Mouse (Mus musculus) forebrain, embryonic 12.5 days (tissue): ENCODE data around the gene Hpd. TPM values are rescaled to one million over a fixed set of nuclear protein-coding genes. Genes with fewer than 3 reads are reported as not detected.
"Not testable (repeated sequence)": the region's sequence is repeated elsewhere in the genome, so short reads cannot be mapped to it uniquely, and the experiment has no call there.

ENCODE experiments used
- ATAC-seq: fragments of 200-750 bp; cut with Nextera tagmentation; 2 replicates; pipeline ENCODE4 v1.8.0; 2017; ENCODE audit warnings: moderate TSS enrichment; ENCODE audit not compliant: low FRiP score
- H3K27ac ChIP-seq: fragments of 300-500 bp; sonication (generic); 2 replicates; pipeline ENCODE4 v1.5.1; 2016; ENCODE audit warnings: mild to moderate bottlenecking
- H3K27me3 ChIP-seq: fragments of 300-500 bp; sonication (generic); 2 replicates; pipeline ENCODE4 v1.6.1; 2016; ENCODE audit warnings: mild to moderate bottlenecking
- H3K36me3 ChIP-seq: fragments of 300-500 bp; sonication (generic); replicated peaks from 2 replicates; pipeline ENCODE4 v1.6.1; 2016; ENCODE audit warnings: mild to moderate bottlenecking
- H3K4me1 ChIP-seq: fragments of 300-500 bp; sonication (generic); 2 replicates; pipeline ENCODE4 v1.6.1; 2016
- H3K4me2 ChIP-seq: fragments of 300-500 bp; sonication (generic); 2 replicates; pipeline ENCODE4 v1.6.1; 2016; ENCODE audit warnings: mild to moderate bottlenecking, moderate library complexity
- H3K4me3 ChIP-seq: fragments of 300-500 bp; sonication (generic); replicated peaks from 2 replicates; pipeline ENCODE4 v1.5.1; 2016; ENCODE audit warnings: mild to moderate bottlenecking
- H3K9ac ChIP-seq: fragments of 300-500 bp; sonication (generic); 2 replicates; pipeline ENCODE4 v1.6.1; 2016; ENCODE audit warnings: mild to moderate bottlenecking
- H3K9me3 ChIP-seq: fragments of 300-500 bp; sonication (generic); 2 replicates; pipeline ENCODE4 v1.6.1; 2016
- WGBS: fragments of 180-500 bp; shearing (Covaris S2); methylation state at CpG from one replicate; pipeline ENCODE4 v1.1.7; 2016; 5-methylcytosine and 5-hydroxymethylcytosine counted together
- polyA plus RNA-seq: library from polyadenylated mRNA; unstranded; fragments of >200 nt; fragmentation: Nextera tagmentation; extraction: Ambion mirVana; gene quantifications from 2 replicates; pipeline ENCODE4 v1.2.1, GENCODE M21; 2016

Hpd gene
- polyA plus RNA-seq, 1 experiment from 2014 or later, result not detected

DNA sequence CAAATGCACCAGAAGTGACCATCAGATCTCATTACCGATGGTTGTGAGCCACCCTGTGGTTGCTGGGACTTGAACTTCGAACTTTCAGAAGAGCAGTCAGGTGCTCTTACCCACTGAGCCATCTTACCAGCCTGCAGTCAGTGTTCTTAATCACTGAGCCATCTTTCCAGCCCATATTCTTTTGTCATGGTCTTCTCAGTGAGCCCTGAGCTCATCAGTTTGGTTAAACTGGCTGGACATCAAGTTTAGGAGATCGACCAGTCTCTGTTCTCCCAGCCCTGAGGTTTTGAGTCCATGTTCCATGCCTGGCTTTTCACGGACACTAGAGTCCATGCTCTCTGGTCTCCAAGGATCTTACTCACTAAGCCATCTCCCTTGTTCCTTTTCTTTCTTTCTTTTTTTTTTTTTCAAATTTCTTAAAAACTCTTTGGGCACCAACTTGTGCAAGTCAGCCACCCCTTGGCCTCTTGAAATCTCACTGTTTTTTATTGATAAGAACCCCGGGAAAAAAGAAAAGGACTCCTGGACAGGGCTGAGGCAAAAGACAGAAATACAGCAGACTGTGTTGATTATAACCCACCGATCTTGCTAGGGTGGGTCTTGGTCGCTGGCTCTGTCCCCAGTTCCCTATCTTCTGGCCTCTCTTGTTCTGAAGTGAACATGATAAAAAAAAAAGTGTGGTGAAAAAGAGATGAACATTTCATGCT lies 18.4 kb upstream of the Hpd start:
- ATAC-seq, H3K27me3 ChIP-seq, H3K36me3 ChIP-seq, H3K27ac ChIP-seq, H3K9me3 ChIP-seq, H3K4me2 ChIP-seq, H3K4me1 ChIP-seq, H3K9ac ChIP-seq, H3K4me3 ChIP-seq: not testable (repeated sequence)
- 83% methylated on average over 6 of the region's 7 CpGs for WGBS

DNA sequence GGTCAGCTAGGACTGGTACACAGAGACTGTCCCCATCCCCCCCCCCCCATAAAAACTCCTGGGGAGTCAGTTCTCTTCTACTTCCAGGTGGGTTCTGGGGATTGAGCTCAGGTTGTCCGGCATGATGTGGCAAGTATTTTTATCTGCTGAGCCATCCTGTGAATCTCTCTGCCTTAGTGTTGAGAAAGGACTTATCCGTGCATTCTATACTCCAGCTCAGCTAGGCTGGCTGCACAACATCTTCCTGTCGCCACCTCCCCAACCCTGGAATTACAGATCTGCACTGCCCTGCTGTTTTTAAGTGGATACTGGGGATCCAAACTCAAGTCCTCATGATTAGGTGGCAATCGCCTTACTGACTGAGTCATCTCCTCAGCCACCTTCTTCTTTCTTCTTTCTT lies 16.0 kb upstream of the Hpd start:
- Histone ChIP-seq H3K9me3 (no peaks in the 10 kb centered on the region), H3K36me3 (no peaks in the 10 kb centered on the region), H3K4me1 (no peaks in the 10 kb centered on the region), H3K27me3 (no peaks in the 10 kb centered on the region), H3K4me3 (no peak overlapping the region), H3K27ac (no peak overlapping the region), H3K4me2 (no peak overlapping the region), H3K9ac (no peak overlapping the region)
- no peak for ATAC-seq
- WGBS, result 85% methylated on average over 4 of the region's 4 CpGs

DNA sequence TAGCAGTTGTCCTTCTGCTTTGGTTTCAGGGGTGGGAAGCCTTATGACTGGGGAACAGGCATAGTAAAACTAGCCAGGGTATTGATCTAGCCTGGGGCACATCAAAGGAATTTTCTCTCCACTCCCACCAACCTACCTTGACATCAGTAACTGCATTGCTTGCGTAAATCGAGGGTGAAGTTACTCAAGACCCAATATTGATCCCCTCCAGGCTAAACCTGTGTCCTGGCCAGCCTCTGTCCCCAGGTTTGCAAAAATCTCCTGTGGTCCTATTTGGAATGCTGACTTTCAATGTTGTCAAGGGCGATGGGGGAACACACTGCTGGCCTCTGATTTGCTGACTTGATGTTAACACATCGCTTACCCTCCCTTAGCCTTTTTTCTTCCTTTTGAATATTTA lies 14.2 kb upstream of the Hpd start:
- no peak for ATAC-seq
- no peak overlapping the region for H3K4me3 ChIP-seq
- H3K4me1 ChIP-seq, result no peaks in the 10 kb centered on the region
- H3K27me3 ChIP-seq, result no peaks in the 10 kb centered on the region
- H3K9ac ChIP-seq, result no peak overlapping the region
- 74% methylated on average over 4 of the region's 4 CpGs for WGBS
- H3K36me3 ChIP-seq, result no peaks in the 10 kb centered on the region
- no peak overlapping the region for H3K27ac ChIP-seq
- no peak overlapping the region for H3K4me2 ChIP-seq
- H3K9me3 ChIP-seq, result no peaks in the 10 kb centered on the region

DNA sequence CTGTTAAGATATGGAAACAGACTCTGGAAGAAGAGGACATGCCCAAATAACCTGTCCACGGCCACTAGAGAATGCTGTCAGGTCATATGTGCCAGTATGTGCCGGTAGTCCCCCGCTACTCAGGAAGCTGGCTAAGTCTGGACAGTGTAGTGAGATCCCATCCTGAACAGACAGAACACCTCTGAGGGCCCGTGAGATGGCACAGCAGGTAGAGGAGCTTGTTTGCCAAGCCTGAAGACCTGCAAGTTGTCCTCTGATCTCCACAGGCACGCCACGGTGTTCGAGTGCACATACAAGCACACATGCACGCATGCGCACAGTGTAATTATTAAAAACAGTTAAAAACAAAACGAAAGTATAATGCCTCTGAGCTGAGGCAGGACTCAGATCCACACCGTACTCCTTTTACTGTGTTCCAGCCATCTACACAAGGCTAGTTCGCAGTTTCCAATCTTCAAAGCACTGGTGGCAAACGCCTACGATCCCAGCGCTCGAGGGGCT lies 13.0 kb upstream of the Hpd start:
- Histone ChIP-seq H3K4me1 (no peaks in the 10 kb centered on the region), H3K27ac (no peak overlapping the region), H3K27me3 (no peaks in the 10 kb centered on the region), H3K4me2 (no peak overlapping the region), H3K36me3 (no peaks in the 10 kb centered on the region), H3K4me3 (no peak overlapping the region), H3K9ac (no peak overlapping the region), H3K9me3 (no peaks in the 10 kb centered on the region)
- ATAC-seq, result no peak
- WGBS, result 93% methylated on average over 16 of the region's 16 CpGs

DNA sequence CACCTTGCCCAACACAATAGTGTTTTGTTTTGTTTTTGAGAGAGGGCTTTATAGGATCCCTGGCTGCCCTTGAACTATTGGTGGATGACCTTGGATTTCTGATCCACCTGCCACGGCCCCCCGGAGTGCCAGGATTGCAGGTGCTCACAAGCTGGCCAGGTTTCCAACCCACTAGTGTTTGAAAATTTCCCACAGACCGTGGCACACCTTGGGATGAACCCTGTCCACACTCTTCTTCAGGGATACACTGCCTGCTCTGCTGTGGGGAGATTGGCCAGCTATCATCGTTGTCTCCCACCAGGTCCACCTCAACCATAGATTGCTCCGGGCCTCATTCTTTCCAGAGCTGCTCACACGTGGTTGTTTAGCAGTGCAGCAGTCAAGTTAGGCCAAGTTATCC lies 12.3 kb upstream of the Hpd start:
- no peaks in the 10 kb centered on the region for H3K27me3 ChIP-seq
- no peaks in the 10 kb centered on the region for H3K9me3 ChIP-seq
- no peaks in the 10 kb centered on the region for H3K4me1 ChIP-seq
- no peak overlapping the region for H3K4me2 ChIP-seq
- H3K36me3 ChIP-seq, result no peaks in the 10 kb centered on the region
- ATAC-seq, result no peak
- no peak overlapping the region for H3K27ac ChIP-seq
- H3K4me3 ChIP-seq, result no peak overlapping the region
- H3K9ac ChIP-seq, result no peak overlapping the region
- 83% methylated on average over 6 of the region's 6 CpGs for WGBS

DNA sequence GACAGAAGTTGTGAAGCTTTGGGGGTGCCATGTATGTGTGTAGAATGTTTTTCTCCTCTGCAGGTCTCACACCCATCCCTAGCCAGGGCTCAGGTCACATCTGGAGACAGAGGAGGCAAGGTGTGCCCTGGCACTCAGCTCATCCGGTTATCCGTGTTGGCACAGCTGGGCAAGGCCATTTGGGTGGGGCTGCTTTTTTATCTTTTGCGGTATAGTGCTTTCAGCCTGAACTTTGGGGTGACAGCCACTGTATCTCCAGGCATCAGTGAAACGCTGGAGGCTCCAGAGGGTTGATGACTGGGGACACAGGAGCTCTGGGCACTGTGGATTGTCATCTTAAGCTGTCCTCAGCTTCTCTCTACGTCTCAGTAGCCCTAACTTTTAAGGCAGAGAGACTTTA lies 10.9 kb upstream of the Hpd start:
- no peak for ATAC-seq
- no peaks in the 10 kb centered on the region for H3K27me3 ChIP-seq
- 85% methylated on average over 5 of the region's 5 CpGs for WGBS

DNA sequence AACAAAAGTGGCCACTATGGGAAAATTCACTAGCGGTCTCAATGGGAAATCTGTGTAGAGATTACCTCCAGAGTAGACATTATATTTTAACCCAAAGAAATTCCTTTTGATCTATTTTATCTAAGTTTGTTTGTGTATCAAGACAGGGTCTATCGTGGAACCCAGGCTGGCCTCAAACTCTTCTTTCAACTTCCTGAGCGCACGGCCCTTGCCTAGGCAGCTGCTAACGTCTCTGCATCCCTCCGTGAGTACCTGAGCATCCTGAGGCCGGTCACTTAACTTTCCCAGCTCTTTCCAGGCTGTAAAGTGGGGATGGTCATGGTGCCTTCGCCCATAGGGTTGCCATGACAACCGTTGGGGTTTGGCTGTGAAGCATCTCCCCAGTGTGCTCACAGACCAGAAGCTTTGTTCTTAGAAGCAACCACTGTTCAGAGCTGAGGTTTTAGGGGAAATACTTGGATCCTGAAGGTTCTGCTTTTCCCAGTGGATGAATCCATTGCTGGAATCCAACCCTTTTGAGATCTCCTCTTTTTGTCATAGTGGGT lies 10.2 kb upstream of the Hpd start:
- no peak overlapping the region for H3K27ac ChIP-seq
- H3K9ac ChIP-seq, result no peak overlapping the region
- no peak overlapping the region for H3K4me3 ChIP-seq
- no peaks in the 10 kb centered on the region for H3K4me1 ChIP-seq
- H3K4me2 ChIP-seq, result no peak overlapping the region
- no peaks in the 10 kb centered on the region for H3K27me3 ChIP-seq
- no peaks in the 10 kb centered on the region for H3K36me3 ChIP-seq
- 62% methylated on average over 9 of the region's 9 CpGs for WGBS
- no peaks in the 10 kb centered on the region for H3K9me3 ChIP-seq
- no peak for ATAC-seq

More for the DNA sequence above, 10.9 kb upstream of the Hpd start:
- no peaks in the 10 kb centered on the region for H3K4me1 ChIP-seq
- H3K36me3 ChIP-seq, result no peaks in the 10 kb centered on the region
- H3K4me3 ChIP-seq, result no peak overlapping the region
- no peak overlapping the region for H3K9ac ChIP-seq
- no peaks in the 10 kb centered on the region for H3K9me3 ChIP-seq
- H3K4me2 ChIP-seq, result no peak overlapping the region
- H3K27ac ChIP-seq, result no peak overlapping the region

DNA sequence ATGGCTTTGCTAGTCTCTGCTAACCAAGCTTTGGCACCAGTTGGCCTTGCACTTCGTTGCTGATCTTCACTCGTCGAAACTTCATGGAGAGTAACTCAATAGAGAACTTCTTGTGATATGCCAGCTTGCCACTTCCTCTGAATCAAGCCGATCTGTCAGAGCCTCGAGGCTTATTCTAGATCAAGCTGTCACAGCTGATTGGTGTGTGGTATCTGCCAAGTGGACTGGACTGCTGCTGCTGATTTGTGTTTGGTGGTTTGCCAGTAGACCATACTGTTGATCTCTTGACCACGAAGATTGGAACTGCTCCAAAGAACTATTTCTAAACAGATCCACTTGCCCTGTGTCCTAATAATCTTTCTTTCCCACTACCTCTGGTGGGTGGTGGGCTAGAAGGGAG lies 8.9 kb upstream of the Hpd start:
- H3K36me3 ChIP-seq, result no peaks in the 10 kb centered on the region
- WGBS, result 88% methylated on average over 6 of the region's 6 CpGs
- no peak overlapping the region for H3K4me2 ChIP-seq
- no peak overlapping the region for H3K9ac ChIP-seq
- no peak for ATAC-seq
- H3K4me1 ChIP-seq, result no peaks in the 10 kb centered on the region
- H3K27me3 ChIP-seq, result no peaks in the 10 kb centered on the region
- no peaks in the 10 kb centered on the region for H3K9me3 ChIP-seq
- no peak overlapping the region for H3K4me3 ChIP-seq
- H3K27ac ChIP-seq, result no peak overlapping the region

DNA sequence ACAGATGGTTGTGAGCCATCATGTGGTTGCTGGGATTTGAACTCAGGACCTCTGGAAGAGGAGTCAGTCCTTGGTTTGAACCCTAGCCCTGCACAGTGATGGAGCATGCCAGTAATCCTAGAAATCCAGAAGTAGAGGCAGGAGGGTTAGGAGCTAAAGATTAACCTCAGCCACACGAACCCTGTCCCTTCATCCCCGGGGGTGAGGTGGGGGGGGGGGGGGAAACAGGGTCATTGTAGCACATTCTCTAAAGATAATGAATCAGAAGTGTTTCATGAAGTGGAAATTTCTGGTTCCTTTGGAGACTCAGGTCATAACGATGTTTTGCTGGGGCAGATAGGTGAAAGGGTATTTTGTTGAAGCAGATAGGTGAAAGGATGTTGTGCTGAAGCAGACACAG lies 8.4 kb upstream of the Hpd start:
- H3K9me3 ChIP-seq, result no peaks in the 10 kb centered on the region
- WGBS, result 72% methylated on average over 3 of the region's 3 CpGs
- no peak overlapping the region for H3K9ac ChIP-seq
- no peak overlapping the region for H3K27ac ChIP-seq
- no peak for ATAC-seq
- H3K27me3 ChIP-seq, result no peaks in the 10 kb centered on the region
- H3K36me3 ChIP-seq, result no peaks in the 10 kb centered on the region
- H3K4me2 ChIP-seq, result no peak overlapping the region
- no peaks in the 10 kb centered on the region for H3K4me1 ChIP-seq
- H3K4me3 ChIP-seq, result no peak overlapping the region

DNA sequence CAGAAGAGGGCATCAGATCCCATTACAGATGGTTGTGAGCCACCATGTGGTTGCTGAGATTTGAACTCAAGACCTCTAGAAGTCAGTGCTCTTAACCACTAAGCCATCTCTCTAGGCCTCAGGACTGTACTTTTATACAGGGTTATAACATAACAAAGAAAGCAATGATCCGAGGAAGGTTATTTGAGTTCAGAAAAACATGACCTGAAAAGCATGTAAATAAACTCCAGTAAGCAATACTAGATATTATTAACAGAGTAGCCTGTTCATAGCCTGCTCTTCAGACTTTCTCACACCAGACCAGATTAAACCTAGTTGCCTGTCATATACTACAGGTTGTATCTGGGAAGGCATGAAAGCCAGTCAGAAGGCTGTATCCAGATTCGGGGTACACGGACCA lies 4.8 kb upstream of the Hpd start:
- 92% methylated on average over 3 of the region's 3 CpGs for whole genome bisulfite sequencing
- H3K9me3 ChIP-seq, result no peaks in the 10 kb centered on the region
- no peak for ATAC-seq
- no peak overlapping the region for H3K27ac ChIP-seq
- H3K27me3 ChIP-seq, result no peaks in the 10 kb centered on the region
- no peak overlapping the region for H3K4me2 ChIP-seq
- H3K9ac ChIP-seq, result no peak overlapping the region
- no peaks in the 10 kb centered on the region for H3K36me3 ChIP-seq
- H3K4me1 ChIP-seq, result no peaks in the 10 kb centered on the region
- H3K4me3 ChIP-seq, result no peak overlapping the region

DNA sequence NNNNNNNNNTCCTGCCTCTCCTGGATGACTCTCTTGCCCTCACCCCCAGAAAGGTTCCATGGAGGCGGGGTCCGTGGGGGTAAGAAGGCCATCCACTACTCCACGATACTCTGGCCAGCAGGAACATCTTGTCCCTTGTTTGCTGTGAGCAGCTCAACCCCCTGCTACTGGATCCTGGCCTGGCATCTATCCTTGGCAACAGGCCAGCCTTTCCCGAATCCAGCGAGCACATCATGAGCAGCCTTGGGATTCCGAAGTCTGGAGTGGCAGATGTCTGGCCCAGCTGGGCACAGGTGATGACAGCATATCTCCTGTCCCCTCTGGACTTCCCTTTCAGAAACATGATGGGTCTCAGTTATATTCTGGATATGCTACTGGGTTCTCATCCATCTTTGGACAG lies 3.4 kb upstream of the Hpd start:
- no peak for ATAC-seq
- Histone ChIP-seq H3K27ac (no peak overlapping the region), H3K9me3 (no peaks in the 10 kb centered on the region), H3K4me1 (no peaks in the 10 kb centered on the region), H3K36me3 (no peaks in the 10 kb centered on the region), H3K27me3 (no peaks in the 10 kb centered on the region), H3K9ac (no peak overlapping the region), H3K4me3 (no peak overlapping the region), H3K4me2 (no peak overlapping the region)
- 81% methylated on average over 6 of the region's 6 CpGs for WGBS

DNA sequence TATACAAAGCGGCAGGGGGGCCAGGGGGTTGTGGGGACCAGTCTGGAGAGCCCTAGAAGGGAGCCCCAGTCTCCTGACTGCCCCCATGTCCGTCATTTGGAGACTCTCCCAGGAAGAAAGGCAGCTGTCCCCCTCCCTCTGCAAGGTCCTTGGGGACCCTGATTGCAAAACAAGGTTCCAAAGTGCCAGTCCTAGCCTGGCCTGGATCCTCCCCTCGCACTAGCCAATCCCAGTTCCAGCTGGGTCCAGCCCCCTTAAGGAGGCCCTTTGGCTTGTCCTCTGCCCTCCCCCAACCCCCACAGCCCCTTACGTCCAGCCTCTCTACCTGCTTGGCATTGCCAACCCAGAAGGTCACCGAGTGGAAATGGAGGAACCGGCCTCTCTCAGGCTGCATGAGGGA lies 991 bp downstream of the Hpd start:
- 80% methylated on average over 6 of the region's 6 CpGs for WGBS
- H3K27me3 ChIP-seq, result no peaks in the 10 kb centered on the region
- H3K9ac ChIP-seq, result no peak overlapping the region

DNA sequence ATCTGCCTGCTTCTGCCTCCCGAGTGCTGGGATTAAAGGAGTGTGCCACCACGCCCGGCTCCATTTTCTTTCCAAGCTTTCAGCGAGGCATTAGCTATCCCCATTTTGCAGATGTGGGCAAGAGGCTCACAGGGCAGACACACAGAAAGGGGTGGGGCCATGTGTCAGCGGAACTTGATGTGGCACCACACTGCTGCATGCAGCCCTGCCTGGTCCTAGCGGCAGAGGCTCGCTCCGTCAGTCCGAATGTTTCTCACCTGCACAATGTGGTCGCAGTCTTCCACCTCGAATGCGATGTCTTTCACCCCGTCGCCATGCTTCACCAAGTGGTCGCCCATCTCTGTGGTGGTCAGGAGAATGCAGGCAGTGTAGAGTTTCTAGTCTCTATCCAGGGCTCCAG lies 2.1 kb downstream of the Hpd start:
- no peaks in the 10 kb centered on the region for H3K36me3 ChIP-seq
- no peak for ATAC-seq
- 93% methylated on average over 15 of the region's 15 CpGs for WGBS

More for the DNA sequence above, 991 bp downstream of the Hpd start:
- Histone ChIP-seq H3K36me3 (no peaks in the 10 kb centered on the region), H3K4me1 (no peaks in the 10 kb centered on the region), H3K4me2 (no peak overlapping the region), H3K9me3 (no peaks in the 10 kb centered on the region), H3K4me3 (no peak overlapping the region), H3K27ac (no peak overlapping the region)
- ATAC-seq, result no peak

More for the DNA sequence above, 2.1 kb downstream of the Hpd start:
- H3K4me2 ChIP-seq, result no peak overlapping the region
- no peaks in the 10 kb centered on the region for H3K4me1 ChIP-seq
- no peak overlapping the region for H3K27ac ChIP-seq
- no peak overlapping the region for H3K9ac ChIP-seq
- no peaks in the 10 kb centered on the region for H3K9me3 ChIP-seq
- H3K4me3 ChIP-seq, result no peak overlapping the region
- H3K27me3 ChIP-seq, result no peaks in the 10 kb centered on the region
